Mouse (Mus musculus) bone marrow, adult 2 months (tissue): ENCODE results near the gene Veph1. TPM values are rescaled to one million over a fixed set of nuclear protein-coding genes. Genes with fewer than 3 reads are reported as not detected.
"Not testable (repeated sequence)": the region's sequence is repeated elsewhere in the genome, so short reads cannot be mapped to it uniquely, and the experiment has no call there.

Source experiments
- H3K27ac ChIP-seq: fragments of 200-500 bp; 2 replicates; pipeline ENCODE4 v1.5.1; 2012; ENCODE audit warnings: low read depth, mild to moderate bottlenecking, control low read depth, inconsistent platforms, low read length; ENCODE audit not compliant: control insufficient read depth, poor library complexity, insufficient read depth
- H3K4me1 ChIP-seq: fragments of 200-500 bp; 2 replicates; pipeline ENCODE4 v1.6.1; 2011; ENCODE audit warnings: low read length; ENCODE audit not compliant: control insufficient read depth, insufficient read depth
- H3K4me3 ChIP-seq: fragments of 200-500 bp; replicated peaks from 2 replicates; pipeline ENCODE3; 2011; ENCODE audit warnings: mild to moderate bottlenecking, low read depth, low read length, control low read depth; ENCODE audit not compliant: control insufficient read depth
- CTCF ChIP-seq: fragments of 200-500 bp; IDR thresholded peaks from 2 replicates; pipeline ENCODE4 v1.5.1; 2011; ENCODE audit warnings: low read length, control low read depth; ENCODE audit not compliant: control insufficient read depth, insufficient read depth
- POLR2A ChIP-seq: fragments of 200-500 bp; IDR thresholded peaks from 2 replicates; pipeline ENCODE4 v1.6.1; 2011; ENCODE audit warnings: low read depth, mild to moderate bottlenecking, control low read depth, low read length, borderline replicate concordance; ENCODE audit not compliant: control insufficient read depth
- WGBS: fragments of 180-500 bp; shearing (Covaris S2); methylation state at CpG from one replicate; pipeline ENCODE4 v1.1.7; 2018; 5-methylcytosine and 5-hydroxymethylcytosine counted together
- polyA plus RNA-seq: library from polyadenylated mRNA; stranded (reverse); fragments of >200 nt; gene quantifications from 2 replicates; pipeline ENCODE4 v1.2.4, GENCODE M21; 2011; ENCODE audit warnings: low replicate concordance; ENCODE audit not compliant: missing spikeins, insufficient read depth, insufficient read length

Veph1 gene
- polyA plus RNA-seq, 1 experiment = 1.00 TPM

DNA sequence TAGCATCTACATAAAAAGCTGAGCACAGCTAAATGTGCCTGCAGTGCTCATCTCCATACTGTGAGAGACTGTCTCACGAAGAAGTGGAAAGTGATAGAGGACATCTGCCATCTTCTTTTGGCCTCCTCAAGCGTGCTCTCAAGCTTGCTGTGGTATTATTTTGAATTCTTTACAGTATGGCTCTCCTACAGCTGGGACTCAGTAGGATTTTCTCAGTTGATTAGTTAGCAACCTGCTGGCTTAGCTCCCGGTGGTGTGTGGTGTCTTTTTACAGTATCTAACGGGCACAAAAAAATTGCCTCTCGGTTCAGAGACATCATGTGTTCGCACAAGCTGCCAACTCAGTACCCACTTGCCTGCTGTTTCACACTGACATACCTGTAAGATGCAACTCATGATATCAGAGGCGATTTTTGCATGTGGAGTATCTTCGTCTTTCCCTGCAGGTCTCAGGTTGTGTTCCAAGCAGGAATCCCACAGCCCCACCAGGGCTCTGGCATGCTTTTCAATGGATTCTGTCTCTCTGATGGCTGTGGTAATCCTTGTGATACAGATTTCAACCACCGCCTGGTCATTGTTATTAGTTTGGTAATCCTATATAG lies 42.0 kb downstream of the Veph1 start:
- H3K4me3 ChIP-seq = no peak overlapping the region
- no peaks in the 10 kb centered on the region for H3K4me1 ChIP-seq
- no peak for TF ChIP-seq CTCF
- TF ChIP-seq POLR2A = no peak
- H3K27ac ChIP-seq = no peak overlapping the region
- WGBS = 84% methylated on average over 9 of the region's 9 CpGs

DNA sequence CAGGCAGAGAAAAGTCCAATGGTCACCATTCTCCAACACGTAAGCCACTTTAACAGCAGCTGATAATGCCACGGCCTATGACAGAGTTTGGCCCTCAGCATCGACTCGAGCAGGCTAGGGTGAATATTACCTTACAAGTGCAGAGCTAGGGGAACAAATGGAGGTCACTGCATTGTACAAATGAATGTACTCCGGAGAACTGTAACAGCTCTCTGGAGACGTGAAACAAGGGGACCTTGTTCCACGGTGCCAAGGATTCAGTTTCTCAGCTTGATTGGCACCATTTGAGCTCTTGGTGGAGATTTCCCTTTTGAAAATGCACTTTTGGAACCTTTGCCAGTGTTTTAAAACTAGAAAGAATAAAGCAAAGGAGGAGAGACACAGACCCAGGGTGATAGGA lies 44.8 kb downstream of the Veph1 start:
- Histone ChIP-seq H3K27ac (no peak overlapping the region), H3K4me1 (no peaks in the 10 kb centered on the region), H3K4me3 (no peak overlapping the region)
- 88% methylated on average over 7 of the region's 7 CpGs for WGBS
- TF ChIP-seq POLR2A (no peak), CTCF (no peak)

DNA sequence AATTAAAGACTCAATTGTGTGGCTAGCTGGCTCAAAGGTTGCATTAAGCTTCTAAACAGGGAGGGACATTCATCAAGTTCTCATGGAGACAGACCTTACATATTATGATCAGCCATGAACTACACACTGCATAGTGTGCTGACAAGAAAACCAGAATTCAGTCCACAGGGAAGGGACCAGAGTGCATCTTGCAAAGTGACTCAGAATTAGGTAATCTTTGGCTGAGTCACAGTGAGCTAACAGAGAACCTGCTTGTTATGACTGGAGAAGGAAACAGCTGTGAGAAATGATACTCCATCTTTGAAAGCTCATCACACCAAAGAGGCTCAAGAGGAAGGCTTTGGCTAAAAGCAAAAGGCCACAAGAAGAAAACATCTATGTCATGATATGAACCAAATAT lies 56.2 kb downstream of the Veph1 start:
- Histone ChIP-seq H3K4me1 (no peaks in the 10 kb centered on the region), H3K4me3 (no peak overlapping the region), H3K27ac (no peak overlapping the region)
- TF ChIP-seq POLR2A (no peak), CTCF (no peak)

DNA sequence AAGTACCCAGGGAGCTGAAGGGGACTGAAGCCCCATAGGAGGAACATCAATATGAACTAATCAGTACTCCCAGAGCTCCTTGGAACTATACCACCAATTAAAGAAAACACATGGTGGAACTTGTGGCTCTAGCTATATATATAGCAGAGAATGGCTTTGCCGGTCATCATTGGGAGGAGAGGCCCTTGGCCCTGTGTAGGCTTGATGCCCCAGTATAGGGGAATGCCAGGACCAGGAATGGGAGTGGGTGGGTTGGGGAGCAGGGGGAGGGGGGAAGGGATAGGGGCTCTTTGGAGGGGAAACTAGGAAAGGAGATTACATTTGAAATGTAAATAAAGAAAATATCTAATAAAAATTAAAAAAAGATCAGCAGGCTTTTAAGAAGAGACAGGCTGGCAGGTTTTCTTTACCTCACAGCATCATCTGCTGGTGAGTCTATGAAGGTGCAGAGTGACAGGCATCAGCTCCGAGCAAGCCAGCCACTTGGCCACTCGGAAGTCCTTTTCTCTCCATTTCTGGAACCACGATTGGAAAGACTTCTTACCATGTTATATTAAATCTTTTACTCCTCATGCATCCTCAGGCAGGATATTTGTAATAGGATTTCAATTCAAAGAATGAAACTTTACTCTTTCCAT lies 60.3 kb downstream of the Veph1 start:
- WGBS = 46% methylated on average over 4 of the region's 4 CpGs
- H3K27ac ChIP-seq, H3K4me3 ChIP-seq, H3K4me1 ChIP-seq: not testable (repeated sequence)

DNA sequence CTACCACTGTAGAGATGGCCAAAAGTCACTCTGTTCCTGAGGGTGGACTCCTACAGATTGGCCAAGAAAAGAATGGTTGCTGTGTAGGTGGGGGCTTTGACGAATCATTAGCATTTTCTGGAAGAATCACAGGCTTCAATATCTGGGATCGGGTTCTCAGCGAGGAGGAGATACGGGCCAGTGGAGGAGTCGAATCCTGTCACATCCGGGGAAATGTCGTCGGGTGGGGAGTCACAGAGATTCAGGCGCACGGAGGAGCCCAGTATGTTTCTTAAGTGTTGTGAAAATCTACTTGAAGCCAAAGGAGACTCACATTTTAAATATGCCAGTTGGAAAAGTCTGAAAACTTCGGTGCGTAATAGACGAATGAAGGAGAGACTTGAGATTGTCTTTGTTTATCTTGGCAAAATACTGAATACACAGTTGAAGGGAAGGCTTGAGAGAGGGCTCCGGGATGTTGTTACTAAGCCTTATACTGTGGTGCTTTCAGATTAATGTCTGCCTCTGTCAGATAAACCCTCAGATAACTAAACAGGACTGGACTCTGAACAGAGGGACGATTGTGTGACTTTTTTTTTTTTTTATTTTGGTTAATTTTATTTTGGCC lies 71.6 kb downstream of the Veph1 start:
- TF ChIP-seq POLR2A (no peak), CTCF (no peak)
- no peak overlapping the region for H3K27ac ChIP-seq
- 88% methylated on average over 15 of the region's 15 CpGs for WGBS
- no peaks in the 10 kb centered on the region for H3K4me1 ChIP-seq
- no peak overlapping the region for H3K4me3 ChIP-seq

DNA sequence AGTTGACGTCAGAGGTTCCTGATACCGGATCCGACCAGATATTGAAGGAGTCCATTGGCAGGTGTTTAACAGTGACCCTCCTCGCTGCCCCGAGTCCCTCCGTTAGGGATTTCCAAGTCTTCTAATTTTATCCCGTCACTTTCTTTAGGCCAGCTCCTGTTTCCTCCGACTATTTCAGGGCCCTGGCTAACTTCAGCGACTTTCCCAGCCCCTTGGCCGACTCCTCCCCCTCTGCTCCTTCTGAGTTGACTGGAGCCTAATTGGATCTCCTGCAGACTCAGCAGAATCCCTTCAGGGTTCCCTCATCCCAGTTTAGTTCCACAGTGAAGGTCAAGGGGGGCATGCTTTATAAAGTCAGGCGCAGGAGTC lies 75.4 kb downstream of the Veph1 start:
- no peaks in the 10 kb centered on the region for H3K4me1 ChIP-seq

DNA sequence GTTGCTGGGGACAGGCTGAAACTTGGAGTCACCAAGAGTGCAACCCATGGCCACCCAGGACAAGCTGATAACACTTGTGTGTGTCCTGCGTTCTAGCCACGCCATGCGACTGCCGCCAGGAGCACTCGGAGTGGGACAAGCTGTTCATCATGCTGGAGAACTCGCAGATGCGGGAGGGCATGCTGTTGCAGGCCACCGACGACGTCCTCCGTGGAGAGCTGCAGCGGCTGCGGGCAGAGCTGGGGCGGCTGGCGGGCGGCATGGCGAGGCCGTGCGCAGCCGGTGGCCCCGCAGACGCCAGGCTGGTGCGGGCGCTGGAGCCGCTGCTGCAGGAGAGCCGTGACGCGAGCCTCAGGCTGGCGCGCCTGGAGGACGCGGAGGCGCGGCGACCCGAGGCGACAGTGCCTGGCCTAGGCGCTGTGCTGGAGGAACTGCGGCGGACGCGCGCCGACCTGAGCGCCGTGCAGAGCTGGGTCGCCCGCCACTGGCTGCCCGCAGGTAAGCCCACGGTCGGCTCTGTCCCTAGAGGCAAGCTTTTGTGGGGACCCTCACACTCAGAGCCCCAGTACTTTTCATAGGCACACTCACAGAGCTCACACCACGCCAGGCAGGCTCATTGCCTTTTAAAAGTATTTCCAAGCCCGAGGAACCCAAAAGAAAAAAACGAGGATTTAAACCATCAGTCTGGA lies 75.9 kb downstream of the Veph1 start:
- WGBS = under 1% methylated on average over 54 of the region's 54 CpGs
- H3K4me3 ChIP-seq = peak overlapping the region; percentile 13
- peak; percentile 10; the same call in 1 of the 2 replicates for TF ChIP-seq POLR2A
- no peak for TF ChIP-seq CTCF
- no peaks in the 10 kb centered on the region for H3K4me1 ChIP-seq
- peak overlapping the region; percentile 20; the same call in 1 of the 2 replicates for H3K27ac ChIP-seq

More for the DNA sequence above, 75.4 kb downstream of the Veph1 start:
- TF ChIP-seq POLR2A = no peak
- TF ChIP-seq CTCF = no peak
- Histone ChIP-seq H3K4me3 (no peak overlapping the region), H3K27ac (no peak overlapping the region)
- WGBS = 6% methylated on average over 11 of the region's 11 CpGs

DNA sequence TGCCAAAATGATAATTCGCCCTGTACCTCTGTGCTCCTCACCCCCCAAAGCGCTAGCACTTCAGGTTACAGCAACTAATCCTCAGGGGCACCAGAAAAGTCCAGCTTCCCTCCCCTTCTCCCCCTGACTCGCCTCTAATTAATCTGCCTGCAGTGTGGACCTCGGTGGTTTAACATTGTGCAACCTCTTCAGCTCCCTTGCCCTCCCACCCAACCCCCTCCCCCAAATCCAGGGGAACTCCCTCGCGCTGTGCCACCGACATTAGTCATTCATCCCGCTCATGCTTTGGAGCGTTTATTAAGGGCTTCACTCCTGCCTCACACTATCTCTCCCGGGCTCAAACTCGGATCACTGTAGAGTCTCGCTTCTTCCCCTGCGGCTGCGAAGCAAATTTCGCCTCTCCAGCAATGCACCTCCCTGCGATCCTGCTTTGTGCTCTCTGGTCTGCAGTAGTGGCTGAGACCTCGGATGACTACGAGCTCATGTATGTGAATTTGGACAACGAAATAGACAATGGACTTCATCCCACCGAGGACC lies 76.9 kb downstream of the Veph1 start, which contains the start of gene Ptx3:
Ptx3 (plus strand) TSS at position 256 of the 537 bp plus-strand sequence.
- 11% methylated on average over 20 of the region's 20 CpGs for WGBS
- H3K4me3 ChIP-seq = peak within 1 kb of the TSS; percentile 13
- no peaks in the 10 kb centered on the region for H3K4me1 ChIP-seq
- H3K27ac ChIP-seq = peak within 1 kb of the TSS; percentile 20; the same call in 1 of the 2 replicates
- TF ChIP-seq POLR2A (no peak), CTCF (no peak)
